Mouse (Mus musculus) myocyte (in vitro differentiated cells): ENCODE measurements at regions not wholly inside any gene's neighbourhood (a gene's known extent, or its start where the extent isn't known, plus 50 kb on each side); places are given as distances from the start of the nearest gene placed in this dataset.

ENCODE experiments used
- CEBPB ChIP-seq: IDR thresholded peaks from 2 replicates; pipeline ENCODE4 v1.6.1; 2011; ENCODE audit warnings: mild to moderate bottlenecking, moderate library complexity; ENCODE audit not compliant: poor library complexity, insufficient read depth, severe bottlenecking
- E2F4 ChIP-seq: IDR thresholded peaks from one replicate; pipeline ENCODE4 v1.6.1; 2011; ENCODE audit warnings: mild to moderate bottlenecking, control low read depth, moderate library complexity; ENCODE audit not compliant: insufficient read depth
- MAX ChIP-seq: IDR thresholded peaks from one replicate; pipeline ENCODE4 v1.6.1; 2011; ENCODE audit warnings: low read depth, mild to moderate bottlenecking, control low read depth
- MYOD1 ChIP-seq, 3 experiments: IDR thresholded peaks; one replicate each; pipeline ENCODE4 v1.6.1; 2011; ENCODE audit warnings: control low read depth in 2 of 3, low read depth in 2 of 3, mild to moderate bottlenecking in 2 of 3, moderate library complexity in 1 of 3; ENCODE audit not compliant: insufficient read length in 2 of 3, control insufficient read depth in 1 of 3
- MYOG ChIP-seq, 3 experiments: IDR thresholded peaks; one replicate each; pipeline ENCODE4 v1.6.1; 2011; ENCODE audit warnings: control low read depth in 2 of 3, low read depth in 2 of 3, mild to moderate bottlenecking in 2 of 3; ENCODE audit not compliant: insufficient read length in 2 of 3, control insufficient read depth in 1 of 3, insufficient read depth in 1 of 3
- POLR2A ChIP-seq: IDR thresholded peaks from one replicate; pipeline ENCODE4 v1.6.1; 2011; ENCODE audit warnings: low read depth, mild to moderate bottlenecking, control low read depth, moderate library complexity; ENCODE audit not compliant: insufficient read length
- POLR2AphosphoS2 ChIP-seq: IDR thresholded peaks from one replicate; pipeline ENCODE4 v1.6.1; 2011; ENCODE audit warnings: low read depth, control low read depth; ENCODE audit not compliant: insufficient read length
- REST ChIP-seq: IDR thresholded peaks from one replicate; pipeline ENCODE4 v1.6.1; 2011; ENCODE audit warnings: mild to moderate bottlenecking, control low read depth, moderate library complexity; ENCODE audit not compliant: insufficient read depth, insufficient read length
- SRF ChIP-seq: IDR thresholded peaks from one replicate; pipeline ENCODE4 v1.6.1; 2011; ENCODE audit warnings: low read depth; ENCODE audit not compliant: control insufficient read depth, insufficient read length
- TCF12 ChIP-seq: IDR thresholded peaks from one replicate; pipeline ENCODE4 v1.6.1; 2011; ENCODE audit warnings: mild to moderate bottlenecking, control low read depth; ENCODE audit not compliant: poor library complexity, insufficient read depth, severe bottlenecking
- TCF3 ChIP-seq: IDR thresholded peaks from one replicate; pipeline ENCODE4 v1.6.1; 2011; ENCODE audit warnings: low read depth, control low read depth; ENCODE audit not compliant: insufficient read length
- USF1 ChIP-seq: IDR thresholded peaks from one replicate; pipeline ENCODE4 v1.6.1; 2011; ENCODE audit warnings: low read depth, mild to moderate bottlenecking, control low read depth, moderate library complexity

GRCm38 (mm10) chr5:17111556-17111955 is 261.4 kb upstream of the Speer4f2 start:
- TF ChIP-seq POLR2AphosphoS2 = no peak
- TF ChIP-seq E2F4 = no peak
- TF ChIP-seq POLR2A = no peak
- no peak for TF ChIP-seq TCF12
- no peak for TF ChIP-seq MYOG (IDR thresholded peaks at IDR 0.05; ENCODE audit: control insufficient read depth in 1 of 3, insufficient read depth in 1 of 3, insufficient read length in 2 of 3, low read depth in 2 of 3)
- no peak for TF ChIP-seq CEBPB
- no peak for TF ChIP-seq MAX
- no peak for TF ChIP-seq USF1
- TF ChIP-seq MYOD1 (IDR thresholded peaks at IDR 0.05; ENCODE audit: control insufficient read depth in 1 of 3, insufficient read length in 2 of 3, low read depth in 2 of 3) = no peak
- no peak for TF ChIP-seq TCF3
- no peak for TF ChIP-seq SRF
- TF ChIP-seq REST = no peak
